Mouse (Mus musculus) c-Kit-negative CD71-positive TER-119-positive erythroid progenitor cells, embryonic 14.5 days (primary cell): ENCODE measurements around the gene 2300009A05Rik.

Source experiments
- DNase-seq: peaks from one replicate; pipeline ENCODE4 v3.0.0-alpha.2; 2013; ENCODE audit warnings: low read depth, low spot score

2300009A05Rik gene

DNA sequence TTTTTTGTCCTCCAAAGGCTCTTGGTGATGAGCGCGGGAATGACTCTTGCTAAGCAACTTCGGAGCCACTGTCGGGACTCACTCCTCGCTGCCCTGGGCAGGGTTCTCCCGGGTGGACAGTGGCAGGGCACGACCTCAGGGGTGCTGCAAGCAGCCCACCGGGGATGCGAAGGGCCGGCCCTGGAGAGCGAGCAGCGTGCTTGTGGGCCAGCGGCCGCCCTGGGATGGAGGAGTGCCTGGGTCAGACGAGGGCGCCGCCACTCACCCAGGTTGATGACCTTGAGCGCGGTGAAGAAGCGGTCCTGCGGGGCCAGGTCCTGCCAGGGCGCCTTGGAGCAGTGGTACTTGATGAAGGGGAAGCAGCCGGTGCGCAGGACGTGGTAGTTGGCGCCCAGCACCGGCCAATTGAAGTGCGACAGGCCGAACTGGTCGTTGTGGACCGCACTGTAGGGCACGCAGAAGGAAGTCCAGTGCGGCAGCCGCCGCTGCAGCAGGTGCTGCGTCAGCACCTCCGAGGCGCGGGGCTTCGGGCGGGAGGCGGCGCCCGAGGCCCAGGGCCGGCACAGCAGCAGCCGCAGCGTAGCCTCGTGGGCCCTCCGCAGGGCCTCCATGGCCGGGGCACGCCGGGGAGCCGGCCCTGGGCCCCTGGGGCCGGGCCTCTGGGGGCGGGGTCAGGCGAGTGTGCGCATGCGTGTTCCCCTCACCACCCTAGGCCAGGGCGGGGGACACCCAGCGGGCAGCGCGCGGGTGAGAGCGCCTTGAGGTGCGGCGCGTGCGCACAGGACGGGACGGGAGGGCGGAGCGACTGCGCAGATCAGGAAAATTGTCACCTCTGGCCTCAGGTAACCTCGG is at the start of gene 2300009A05Rik:
TSS of gene 2300009A05Rik (minus strand) at position 636 of the 852 bp plus-strand sequence.
- peak; percentile 90 for DNase-seq

- DNase-seq, result no peak
These were observed 44.6 kb upstream of the 2300009A05Rik start for GRCm38 (mm10) chr9:63443695-63444094.

DNA sequence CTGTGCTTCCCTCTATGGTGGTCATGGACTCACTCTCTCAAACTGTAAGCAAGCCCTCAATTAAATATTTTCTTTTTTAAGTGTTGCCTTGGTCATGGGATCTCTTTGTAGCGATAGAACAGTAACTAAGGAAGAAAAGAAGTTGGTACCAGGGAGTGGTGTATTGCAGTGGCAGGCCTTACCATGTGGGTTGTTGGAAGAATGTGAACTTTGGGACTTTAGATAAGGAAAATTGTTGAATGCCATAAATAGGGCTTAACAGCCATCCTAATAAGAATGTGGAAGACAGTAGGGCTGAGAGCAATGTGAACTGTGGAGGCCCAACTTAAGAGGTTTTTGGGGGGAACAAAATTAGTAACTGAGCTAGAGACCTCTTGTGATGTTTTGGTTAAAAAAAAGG is 31.6 kb upstream of the 2300009A05Rik start:
- DNase-seq, result no peak

GRCm38 (mm10) chr9:63421096-63421736 is 22.2 kb upstream of the 2300009A05Rik start:
- DNase-seq, result no peak

GRCm38 (mm10) chr9:63420396-63420795 is 21.4 kb upstream of the 2300009A05Rik start:
- no peak for DNase-seq

- DNase-seq, result no peak
These were observed 1.1 kb upstream of the 2300009A05Rik start for GRCm38 (mm10) chr9:63400176-63400575.

- no peak for DNase-seq
These were observed 393 bp upstream of the 2300009A05Rik start for GRCm38 (mm10) chr9:63399463-63399815.

GRCm38 (mm10) chr9:63395612-63396011 is 3.4 kb downstream of the 2300009A05Rik start:
- no peak for DNase-seq

DNA sequence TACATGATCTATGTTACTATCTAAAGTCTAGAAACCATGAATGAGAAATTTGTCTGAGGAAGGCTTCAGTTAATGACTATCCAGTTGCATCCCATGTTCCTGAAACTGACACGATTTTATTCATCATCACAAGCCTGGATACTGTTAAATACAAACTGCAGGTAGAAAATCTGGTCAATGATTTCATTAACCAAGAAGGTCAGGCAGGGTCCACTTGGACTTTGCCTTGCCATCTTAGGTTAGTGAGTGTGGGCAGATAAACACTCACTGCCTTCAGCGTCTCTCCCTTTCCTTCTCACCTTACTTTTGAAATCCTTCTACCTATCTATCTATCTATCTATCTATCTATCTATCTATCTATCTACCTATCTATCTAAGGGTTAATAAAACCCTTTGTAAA is 7.7 kb downstream of the 2300009A05Rik start:
- DNase-seq, result no peak

GRCm38 (mm10) chr9:63382761-63383160 is 16.3 kb downstream of the 2300009A05Rik start:
- DNase-seq, result no peak

DNA sequence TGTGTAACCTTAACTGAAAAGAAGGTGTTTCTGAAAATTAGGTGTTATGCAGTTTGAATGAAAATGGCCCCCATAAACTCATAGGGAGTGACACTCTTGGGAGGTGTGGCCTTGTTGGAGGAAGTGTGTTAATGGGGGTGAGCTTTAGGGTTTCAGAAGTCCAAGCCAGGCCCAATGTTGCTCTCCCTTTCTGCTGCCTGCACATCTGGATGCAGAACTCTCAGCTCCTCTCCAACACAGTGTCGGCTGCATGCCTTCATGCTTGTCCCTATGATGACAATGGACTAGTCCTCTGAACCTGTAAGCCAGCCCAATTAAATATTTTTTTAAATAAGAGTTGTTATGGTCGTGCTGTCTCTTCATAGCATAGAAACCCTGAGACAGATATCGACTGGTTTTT is 18.7 kb downstream of the 2300009A05Rik start:
- no peak for DNase-seq

DNA sequence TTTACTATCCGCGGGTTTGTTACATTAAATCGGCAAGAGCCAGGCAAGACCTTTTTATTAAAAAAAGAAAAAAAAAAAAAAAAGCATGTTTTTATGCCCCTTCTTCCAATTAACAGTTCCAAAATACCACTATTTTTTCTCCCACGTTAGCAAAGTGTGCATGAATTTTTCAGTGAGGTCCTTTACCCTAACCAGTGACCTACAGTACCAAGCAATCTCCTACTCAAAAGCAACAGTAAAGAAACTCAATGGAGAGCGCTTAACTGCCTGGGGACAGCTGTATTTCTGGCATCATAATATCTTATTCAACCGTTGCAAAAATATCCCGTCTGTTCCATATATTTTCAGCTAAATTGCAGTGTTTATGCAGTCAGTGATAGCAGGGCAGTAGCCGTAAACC is 20.9 kb downstream of the 2300009A05Rik start:
- peak; percentile 16 for DNase-seq

DNA sequence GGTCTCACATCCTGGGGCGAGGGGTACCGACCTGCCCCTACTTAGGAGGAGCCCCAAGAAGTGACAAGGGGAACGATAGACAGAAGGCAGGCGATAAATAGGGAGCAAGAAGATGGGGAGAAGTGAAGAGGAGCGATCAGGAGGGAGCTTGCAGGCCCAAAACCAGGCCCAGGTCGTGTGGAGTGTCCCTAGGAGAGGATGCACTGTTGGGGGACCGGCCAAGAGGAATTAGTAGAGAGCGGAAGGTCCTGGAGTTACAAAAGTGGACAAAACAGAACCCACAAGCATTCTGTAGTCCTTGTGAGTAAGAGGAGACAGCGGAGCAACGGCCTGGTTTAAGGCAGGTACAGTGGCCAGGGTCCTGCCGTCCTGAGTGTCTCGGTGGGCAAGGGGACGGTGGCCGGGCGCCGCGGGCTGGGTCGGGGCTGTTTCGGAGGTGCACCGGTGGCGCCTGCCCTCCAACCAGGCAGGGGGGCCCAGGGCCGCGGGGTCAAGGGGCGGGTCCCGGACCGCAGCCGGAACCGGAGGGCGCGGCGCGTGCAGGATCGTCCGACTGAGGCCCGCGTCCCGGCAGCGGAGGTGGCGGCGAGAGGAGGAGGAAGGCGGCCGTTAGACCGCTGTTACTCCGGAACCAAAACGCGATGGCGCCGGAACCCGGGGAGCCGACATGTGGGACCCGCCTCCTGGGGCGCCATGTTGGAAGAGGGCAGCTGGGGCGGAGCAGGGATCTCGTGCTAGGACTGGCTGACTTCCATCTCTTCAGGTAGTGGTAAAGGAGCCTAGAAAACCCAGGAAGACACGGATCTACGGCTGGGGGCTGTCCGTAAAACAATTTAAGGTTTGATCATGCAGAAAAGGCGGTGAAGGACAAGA is 21.5 kb downstream of the 2300009A05Rik start, which contains the start of gene Map2k5:
TSS of gene Map2k5 (minus strand) at position 633 of the 873 bp plus-strand sequence.
- peak; percentile 80 for DNase-seq

DNA sequence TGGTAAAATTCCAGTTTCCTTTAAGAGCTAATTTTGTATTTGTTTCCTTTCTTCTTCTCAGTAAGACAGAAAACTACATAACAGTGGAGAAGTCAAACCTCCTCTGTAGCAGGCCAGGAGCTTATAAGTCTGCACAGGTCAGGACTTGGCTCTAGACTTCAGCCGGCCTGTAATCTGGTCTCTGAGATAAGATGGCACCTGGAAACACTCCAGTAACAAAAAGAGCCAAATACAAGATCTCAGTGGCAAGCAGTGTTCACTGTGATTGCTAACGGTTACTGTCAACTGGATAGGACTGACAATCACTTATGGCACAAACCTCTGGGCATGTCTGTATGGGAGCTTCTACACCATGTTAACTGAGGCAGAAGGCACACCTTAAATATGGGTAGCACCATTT is 25.7 kb downstream of the 2300009A05Rik start:
- DNase-seq, result no peak

DNA sequence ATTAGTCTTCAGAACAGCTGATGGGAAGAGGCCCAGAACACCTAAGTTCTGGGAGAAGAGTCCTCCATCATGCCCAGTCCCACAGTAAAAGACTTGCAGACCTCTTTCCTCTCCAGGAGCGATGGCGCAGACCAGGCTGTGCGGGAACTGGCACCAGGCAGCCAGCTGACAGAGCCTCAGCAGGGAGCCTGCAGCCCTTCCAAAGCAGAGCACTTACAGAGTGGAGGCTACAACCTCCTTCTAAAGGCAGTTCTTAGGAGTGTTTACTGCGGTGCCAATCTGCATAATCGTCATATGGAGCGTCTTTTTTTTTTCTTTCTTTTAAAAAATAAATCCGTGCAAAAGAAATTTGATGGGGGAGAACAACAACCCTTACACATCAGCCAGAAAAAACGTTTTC is 26.5 kb downstream of the 2300009A05Rik start:
- DNase-seq, result no peak

DNA sequence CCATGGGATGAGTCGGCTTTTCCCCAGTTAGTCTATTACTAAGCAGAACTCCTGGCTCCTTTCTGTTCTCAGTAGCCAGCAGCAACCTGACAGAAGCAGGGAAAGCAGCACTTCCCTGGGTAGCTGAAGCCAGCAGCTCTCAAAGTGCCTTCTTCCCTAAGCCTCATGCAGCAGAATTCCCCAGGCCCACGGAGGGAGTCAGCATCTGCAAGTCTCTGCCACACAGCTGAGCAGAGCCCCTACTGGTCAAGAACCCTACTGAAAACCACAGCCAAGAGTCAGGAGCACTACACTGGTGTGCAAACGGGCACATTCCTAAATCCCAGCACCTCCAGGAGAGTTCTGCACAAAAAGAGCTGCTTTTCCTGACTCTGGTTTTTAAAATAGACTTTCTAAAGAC is 38.6 kb downstream of the 2300009A05Rik start:
- DNase-seq, result no peak

DNA sequence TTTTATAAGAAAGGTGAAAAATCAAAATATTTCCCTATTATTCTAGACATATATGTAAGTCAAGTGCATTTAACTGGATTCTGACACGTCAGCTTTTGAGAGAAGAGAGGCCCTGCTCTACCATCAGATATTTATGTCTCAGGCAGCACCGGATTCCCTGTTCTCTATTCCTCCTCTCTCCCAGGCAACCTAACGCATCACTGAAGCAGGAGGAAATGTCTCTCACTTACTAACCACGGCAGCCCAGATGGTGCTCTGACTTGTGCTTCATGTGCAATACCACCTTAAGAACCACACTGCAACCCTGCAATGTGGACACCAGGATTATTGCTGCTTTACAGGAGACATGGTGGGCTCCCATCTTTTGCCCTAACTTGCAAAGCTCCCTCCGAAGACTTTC is 40.0 kb downstream of the 2300009A05Rik start:
- DNase-seq, result no peak

DNA sequence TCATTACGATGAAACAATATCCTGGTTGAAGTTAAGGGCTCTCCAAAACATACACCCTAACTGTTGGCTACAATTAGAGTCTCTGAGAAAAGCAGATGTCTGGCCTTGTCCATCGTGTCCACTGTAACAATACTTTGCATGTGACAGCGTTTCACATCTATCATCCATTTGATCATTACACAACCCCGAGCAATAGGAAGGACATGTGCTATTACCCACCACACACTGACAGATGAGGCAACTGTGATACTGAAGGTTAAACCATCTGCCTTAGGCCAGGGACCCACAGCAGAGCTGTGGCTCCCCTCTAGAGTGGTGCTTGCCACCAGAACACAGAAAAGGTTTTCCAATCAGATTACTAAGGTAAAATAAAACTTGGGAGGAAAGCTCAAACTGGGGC is 42.3 kb downstream of the 2300009A05Rik start:
- DNase-seq, result no peak

GRCm38 (mm10) chr9:63356278-63356677 is 42.8 kb downstream of the 2300009A05Rik start:
- no peak for DNase-seq

DNA sequence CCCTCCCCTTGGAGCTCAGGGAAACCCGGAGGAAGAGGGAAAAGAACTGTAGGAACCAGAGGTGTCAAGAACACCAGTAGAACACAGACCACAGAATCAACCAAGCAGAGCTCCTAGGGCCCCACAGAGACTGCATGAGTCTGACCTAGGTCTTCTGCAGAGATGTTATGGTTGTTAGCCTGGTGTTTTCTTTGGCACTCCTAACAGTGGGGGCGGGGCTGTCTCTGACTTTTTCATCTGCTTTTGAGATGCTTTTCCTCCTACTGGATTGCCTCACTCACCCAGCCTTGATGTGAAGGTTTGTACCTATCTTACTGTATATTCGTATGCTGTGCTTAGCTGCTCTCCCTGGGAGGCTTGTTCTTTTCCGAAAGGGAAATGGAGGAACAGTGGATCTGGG is 44.9 kb downstream of the 2300009A05Rik start:
- no peak for DNase-seq

DNA sequence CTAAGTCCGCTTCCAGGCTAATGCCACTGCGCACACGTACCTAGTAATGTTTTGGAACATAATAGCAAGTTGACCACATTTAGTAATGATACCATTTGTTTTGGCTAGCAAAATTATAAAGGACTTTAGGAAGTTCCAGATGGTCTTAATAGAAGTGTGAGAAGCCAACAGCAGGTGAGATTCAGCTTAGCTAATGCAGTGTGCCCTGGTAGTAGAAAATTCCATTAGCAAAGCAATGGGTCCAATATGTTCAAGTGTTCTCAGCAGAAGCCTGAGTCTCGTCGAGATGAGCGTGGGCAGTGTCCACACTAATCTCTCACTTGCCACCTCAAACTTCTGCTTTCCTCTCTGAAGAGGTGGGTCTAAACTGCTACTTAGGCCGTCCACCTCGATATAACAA is 49.0 kb downstream of the 2300009A05Rik start:
- DNase-seq, result no peak

- no peak for DNase-seq
These were observed 49.8 kb downstream of the 2300009A05Rik start for GRCm38 (mm10) chr9:63349241-63349640.
